Mouse (Mus musculus): Measurements from ENCODE around the gene Zbtb18. TPM values are rescaled to one million over a fixed set of nuclear protein-coding genes. Genes with fewer than 3 reads are reported as not detected.

Zbtb18 gene
- polyA plus RNA-seq, 1 experiment from 2014 or later: 0.41 TPM

GRCm38 (mm10) chr1:177458456-177459389, 16.6 kb downstream of the Zbtb18 start:
- H3K27me3 ChIP-seq: no peaks in the 10 kb centered on the region
- H3K9me3 ChIP-seq (replicated peaks): no peaks in the 10 kb centered on the region
- no peak overlapping the region for H3K4me3 ChIP-seq (replicated peaks)
- H3K4me2 ChIP-seq: no peak overlapping the region
- no peaks in the 10 kb centered on the region for H3K36me3 ChIP-seq
- no peak overlapping the region for H3K9ac ChIP-seq
- no peak overlapping the region for H3K27ac ChIP-seq
- no peak for DNase-seq
- 62% methylated on average over 18 of the region's 18 CpGs for WGBS (ENCODE audit: insufficient replicate concordance)
- 0 out of 2 replicates have a peak, but pooled peaks have one; percentile 27 for ATAC-seq (ENCODE audit: low read depth)
- H3K4me1 ChIP-seq (replicated peaks): no peaks in the 10 kb centered on the region

- Histone ChIP-seq H3K4me2 (no peak overlapping the region), H3K4me3 (replicated peaks) (no peak overlapping the region), H3K4me1 (replicated peaks) (no peaks in the 10 kb centered on the region), H3K27ac (no peak overlapping the region), H3K36me3 (no peaks in the 10 kb centered on the region), H3K9me3 (replicated peaks) (no peaks in the 10 kb centered on the region), H3K9ac (no peak overlapping the region), H3K27me3 (no peaks in the 10 kb centered on the region)
- 32% methylated on average over 2 of the region's 2 CpGs for WGBS (ENCODE audit: insufficient replicate concordance)
- DNase-seq (no peak), ATAC-seq (ENCODE audit: low read depth) (no peak)
Observed at GRCm38 (mm10) chr1:177459536-177459935, 17.4 kb downstream of the Zbtb18 start.

- 47% methylated on average over 8 of the region's 8 CpGs for WGBS (ENCODE audit: insufficient replicate concordance)
Observed at GRCm38 (mm10) chr1:177467150-177467549, 25.0 kb downstream of the Zbtb18 start.

GRCm38 (mm10) chr1:177468436-177468835, 26.3 kb downstream of the Zbtb18 start:
- H3K4me3 ChIP-seq (replicated peaks): no peak overlapping the region
- no peaks in the 10 kb centered on the region for H3K36me3 ChIP-seq
- DNase-seq (no peak), ATAC-seq (ENCODE audit: low read depth) (no peak)
- no peak overlapping the region for H3K9ac ChIP-seq
- no peaks in the 10 kb centered on the region for H3K27me3 ChIP-seq
- H3K4me2 ChIP-seq: no peak overlapping the region
- no peaks in the 10 kb centered on the region for H3K4me1 ChIP-seq (replicated peaks)
- H3K9me3 ChIP-seq (replicated peaks): no peaks in the 10 kb centered on the region
- 68% methylated on average over 5 of the region's 5 CpGs for WGBS (ENCODE audit: insufficient replicate concordance)
- no peak overlapping the region for H3K27ac ChIP-seq

More at GRCm38 (mm10) chr1:177467150-177467549, 25.0 kb downstream of the Zbtb18 start:
- DNase-seq (no peak), ATAC-seq (ENCODE audit: low read depth) (no peak)
- no peak overlapping the region for H3K9ac ChIP-seq
- H3K27ac ChIP-seq: no peak overlapping the region
- no peaks in the 10 kb centered on the region for H3K9me3 ChIP-seq (replicated peaks)
- H3K4me3 ChIP-seq (replicated peaks): no peak overlapping the region
- H3K36me3 ChIP-seq: no peaks in the 10 kb centered on the region
- no peak overlapping the region for H3K4me2 ChIP-seq
- H3K27me3 ChIP-seq: no peaks in the 10 kb centered on the region
- no peaks in the 10 kb centered on the region for H3K4me1 ChIP-seq (replicated peaks)

- ATAC-seq (ENCODE audit: low read depth) (no peak), DNase-seq (no peak)
- no peaks in the 10 kb centered on the region for H3K9me3 ChIP-seq (replicated peaks)
- no peak overlapping the region for H3K27ac ChIP-seq
- H3K27me3 ChIP-seq: no peaks in the 10 kb centered on the region
- 32% methylated on average over 4 of the region's 4 CpGs for WGBS (ENCODE audit: insufficient replicate concordance)
- H3K4me2 ChIP-seq: no peak overlapping the region
- no peak overlapping the region for H3K4me3 ChIP-seq (replicated peaks)
- H3K36me3 ChIP-seq: no peaks in the 10 kb centered on the region
- H3K9ac ChIP-seq: no peak overlapping the region
- H3K4me1 ChIP-seq (replicated peaks): no peaks in the 10 kb centered on the region
Observed at GRCm38 (mm10) chr1:177470091-177470490, 27.9 kb downstream of the Zbtb18 start.

GRCm38 (mm10) chr1:177470951-177471350, 28.8 kb downstream of the Zbtb18 start:
- Histone ChIP-seq H3K27ac (no peak overlapping the region), H3K4me3 (replicated peaks) (no peak overlapping the region), H3K27me3 (no peaks in the 10 kb centered on the region), H3K9me3 (replicated peaks) (no peaks in the 10 kb centered on the region), H3K4me2 (no peak overlapping the region), H3K4me1 (replicated peaks) (no peaks in the 10 kb centered on the region), H3K9ac (no peak overlapping the region), H3K36me3 (no peaks in the 10 kb centered on the region)
- no peak for DNase-seq
- 20% methylated on average over 2 of the region's 2 CpGs for WGBS (ENCODE audit: insufficient replicate concordance)
- ATAC-seq (ENCODE audit: low read depth): no peak

GRCm38 (mm10) chr1:177475542-177476197, 33.5 kb downstream of the Zbtb18 start:
- no peak overlapping the region for H3K4me3 ChIP-seq (replicated peaks)
- no peaks in the 10 kb centered on the region for H3K36me3 ChIP-seq
- no peak overlapping the region for H3K9ac ChIP-seq
- H3K27ac ChIP-seq: no peak overlapping the region
- 70% methylated on average over 13 of the region's 13 CpGs for WGBS (ENCODE audit: insufficient replicate concordance)
- ATAC-seq (ENCODE audit: low read depth) (peak; percentile 52; the same call in 1 of the 2 replicates), DNase-seq (no peak)
- no peaks in the 10 kb centered on the region for H3K9me3 ChIP-seq (replicated peaks)
- H3K4me2 ChIP-seq: no peak overlapping the region
- H3K27me3 ChIP-seq: no peaks in the 10 kb centered on the region
- H3K4me1 ChIP-seq (replicated peaks): 0 out of 2 replicates have a peak, but pooled peaks cover 4% of the 10 kb centered on the region

GRCm38 (mm10) chr1:177478578-177478977, 36.4 kb downstream of the Zbtb18 start:
- H3K36me3 ChIP-seq: no peaks in the 10 kb centered on the region
- DNase-seq (no peak), ATAC-seq (ENCODE audit: low read depth) (no peak)
- 19% methylated on average over 2 of the region's 2 CpGs for WGBS (ENCODE audit: insufficient replicate concordance)
- H3K4me1 ChIP-seq (replicated peaks): 0 out of 2 replicates have a peak, but pooled peaks cover 4% of the 10 kb centered on the region
- H3K9me3 ChIP-seq (replicated peaks): no peaks in the 10 kb centered on the region
- H3K4me3 ChIP-seq (replicated peaks): no peak overlapping the region
- no peaks in the 10 kb centered on the region for H3K27me3 ChIP-seq
- no peak overlapping the region for H3K27ac ChIP-seq
- no peak overlapping the region for H3K4me2 ChIP-seq
- H3K9ac ChIP-seq: no peak overlapping the region

GRCm38 (mm10) chr1:177479356-177480004, 37.3 kb downstream of the Zbtb18 start:
- H3K27me3 ChIP-seq: no peaks in the 10 kb centered on the region
- 69% methylated on average over 10 of the region's 10 CpGs for WGBS (ENCODE audit: insufficient replicate concordance)
- peaks cover 5% of the 10 kb centered on the region; the same call in 1 of the 2 replicates for H3K4me1 ChIP-seq (replicated peaks)
- ATAC-seq (ENCODE audit: low read depth) (no peak), DNase-seq (no peak)
- no peak overlapping the region for H3K27ac ChIP-seq
- H3K9ac ChIP-seq: no peak overlapping the region
- H3K4me3 ChIP-seq (replicated peaks): no peak overlapping the region
- no peaks in the 10 kb centered on the region for H3K36me3 ChIP-seq
- H3K9me3 ChIP-seq (replicated peaks): no peaks in the 10 kb centered on the region
- H3K4me2 ChIP-seq: no peak overlapping the region

GRCm38 (mm10) chr1:177483612-177484011, 41.5 kb downstream of the Zbtb18 start:
- DNase-seq (no peak), ATAC-seq (ENCODE audit: low read depth) (no peak)
- Histone ChIP-seq H3K36me3 (no peaks in the 10 kb centered on the region), H3K4me3 (replicated peaks) (no peak overlapping the region), H3K9me3 (replicated peaks) (no peaks in the 10 kb centered on the region), H3K9ac (no peak overlapping the region), H3K4me2 (no peak overlapping the region), H3K4me1 (replicated peaks) (peaks cover 9% of the 10 kb centered on the region; the same call in 1 of the 2 replicates), H3K27me3 (no peaks in the 10 kb centered on the region), H3K27ac (no peak overlapping the region)
- WGBS (ENCODE audit: insufficient replicate concordance): 22% methylated on average over 2 of the region's 2 CpGs

GRCm38 (mm10) chr1:177484280-177484679, 42.1 kb downstream of the Zbtb18 start:
- ATAC-seq (ENCODE audit: low read depth) (no peak), DNase-seq (no peak)
- H3K4me2 ChIP-seq: no peak overlapping the region
- no peak overlapping the region for H3K9ac ChIP-seq
- no peaks in the 10 kb centered on the region for H3K9me3 ChIP-seq (replicated peaks)
- WGBS (ENCODE audit: insufficient replicate concordance): 54% methylated on average over 7 of the region's 7 CpGs
- peaks cover 9% of the 10 kb centered on the region; the same call in 1 of the 2 replicates for H3K4me1 ChIP-seq (replicated peaks)
- no peak overlapping the region for H3K27ac ChIP-seq
- H3K4me3 ChIP-seq (replicated peaks): no peak overlapping the region
- H3K36me3 ChIP-seq: no peaks in the 10 kb centered on the region
- H3K27me3 ChIP-seq: no peaks in the 10 kb centered on the region
